Mouse (Mus musculus): ENCODE data around the gene Syne1.

The Syne1 gene

GRCm38 (mm10) chr10:5295291-5295891 lies 255.9 kb downstream of the Syne1 start:
- no peak for DNase-seq (ENCODE audit: low spot score)

- DNase-seq (ENCODE audit: low spot score): no peak
These were observed 261.7 kb downstream of the Syne1 start for GRCm38 (mm10) chr10:5289575-5289909.

DNA sequence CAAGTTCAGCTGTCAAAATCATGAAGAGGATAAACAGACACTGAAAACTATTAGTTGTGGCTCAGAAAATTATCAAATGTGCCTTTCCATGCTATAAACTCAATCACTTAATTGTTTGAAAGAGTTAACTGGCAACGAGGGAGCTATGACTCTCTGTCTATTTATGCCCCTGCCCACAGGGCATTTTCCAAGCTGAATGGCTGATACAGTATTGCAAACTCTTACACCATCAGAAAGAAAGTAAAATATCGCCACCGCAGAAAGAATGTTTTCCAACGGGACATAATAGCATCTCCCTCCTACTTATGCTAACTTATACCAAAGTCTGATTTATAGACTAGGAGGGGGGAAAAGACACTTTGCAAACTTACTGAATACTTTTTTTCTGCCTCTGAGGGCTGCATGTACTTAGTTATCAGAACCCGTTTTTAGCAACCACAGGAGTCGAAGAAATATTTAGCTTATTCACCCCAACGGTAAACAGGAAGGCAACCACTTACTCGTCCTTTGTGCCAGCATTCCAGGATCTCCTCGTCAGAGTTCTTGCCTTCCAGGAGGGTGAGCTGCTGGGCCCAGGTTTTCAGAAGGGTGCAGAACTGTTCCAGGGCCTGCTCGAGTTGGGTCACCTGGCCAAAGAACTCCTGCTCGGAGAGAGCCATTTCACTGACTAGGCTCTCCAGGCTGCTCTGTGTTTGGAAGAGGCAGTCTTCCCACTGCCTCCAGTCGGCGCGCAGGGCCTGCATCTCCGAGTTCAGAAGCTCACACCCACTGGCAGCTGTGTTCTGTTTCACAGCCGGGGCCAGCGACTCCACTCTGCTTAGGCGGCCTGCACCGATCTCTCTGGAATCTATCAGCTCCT lies 262.3 kb downstream of the Syne1 start:
- no peak for DNase-seq (ENCODE audit: low spot score)

GRCm38 (mm10) chr10:5288262-5288661 lies 263.0 kb downstream of the Syne1 start:
- no peak for DNase-seq (ENCODE audit: low spot score)

DNA sequence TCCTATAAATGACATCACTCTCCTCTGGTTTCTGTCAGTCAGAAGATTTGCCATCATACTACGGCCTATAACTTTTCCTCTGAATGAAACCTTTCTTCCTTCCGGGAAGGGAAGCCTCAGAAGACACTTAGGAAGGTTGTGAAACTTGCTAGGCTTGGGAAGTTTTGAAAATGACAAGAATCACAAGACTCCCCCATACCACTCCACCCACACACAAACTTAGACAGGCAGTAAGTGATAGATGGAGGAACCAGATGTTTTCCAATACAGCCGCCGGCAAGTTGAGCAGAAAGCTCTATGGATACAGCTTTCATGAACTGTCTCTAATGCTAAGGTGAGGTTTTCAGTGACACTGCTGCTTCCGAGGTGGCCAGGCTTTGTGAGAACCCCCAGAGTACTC lies 275.5 kb downstream of the Syne1 start:
- no peak for DNase-seq (ENCODE audit: low spot score)

DNA sequence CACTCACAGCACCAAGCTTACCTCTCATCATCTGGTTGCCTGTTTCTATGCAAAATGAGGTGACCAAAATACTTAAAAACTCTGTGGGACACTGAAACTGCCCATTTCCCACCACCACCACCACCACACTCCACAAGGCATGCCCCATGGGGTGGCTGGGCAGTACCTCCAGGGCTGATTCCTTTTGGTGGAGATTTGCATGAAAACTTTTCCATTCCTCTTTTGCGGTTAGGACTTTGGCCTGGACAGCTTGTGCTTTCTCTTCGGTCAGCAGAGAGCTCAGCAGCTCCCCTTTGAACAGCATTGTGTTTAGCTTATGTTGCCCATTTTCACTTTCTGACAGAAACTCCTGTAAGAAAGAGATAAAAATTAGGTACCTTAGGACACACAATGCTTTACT lies 280.6 kb downstream of the Syne1 start:
- DNase-seq (ENCODE audit: low spot score): no peak

GRCm38 (mm10) chr10:5264418-5264817 lies 286.9 kb downstream of the Syne1 start:
- DNase-seq (ENCODE audit: low spot score): no peak

DNA sequence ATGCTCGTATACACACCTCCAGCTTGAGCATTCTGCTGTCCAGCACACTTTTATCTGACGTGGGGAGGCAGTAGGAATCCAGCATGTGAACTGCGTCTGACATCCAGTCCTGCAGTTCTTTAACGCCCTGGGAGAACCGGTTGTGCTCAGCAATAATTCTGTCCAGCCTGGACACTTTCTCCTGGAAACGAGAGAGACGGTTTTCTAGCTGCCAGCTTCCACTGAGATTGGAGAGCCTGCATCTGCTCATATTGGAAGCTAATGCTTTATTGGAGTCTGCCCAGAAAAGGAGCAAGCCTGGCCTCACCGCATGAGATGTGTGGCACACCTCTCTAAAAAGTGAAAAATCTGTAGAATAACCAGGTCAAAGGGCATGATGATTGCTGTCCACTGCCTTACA lies 288.6 kb downstream of the Syne1 start:
- DNase-seq (ENCODE audit: low spot score): no peak

DNA sequence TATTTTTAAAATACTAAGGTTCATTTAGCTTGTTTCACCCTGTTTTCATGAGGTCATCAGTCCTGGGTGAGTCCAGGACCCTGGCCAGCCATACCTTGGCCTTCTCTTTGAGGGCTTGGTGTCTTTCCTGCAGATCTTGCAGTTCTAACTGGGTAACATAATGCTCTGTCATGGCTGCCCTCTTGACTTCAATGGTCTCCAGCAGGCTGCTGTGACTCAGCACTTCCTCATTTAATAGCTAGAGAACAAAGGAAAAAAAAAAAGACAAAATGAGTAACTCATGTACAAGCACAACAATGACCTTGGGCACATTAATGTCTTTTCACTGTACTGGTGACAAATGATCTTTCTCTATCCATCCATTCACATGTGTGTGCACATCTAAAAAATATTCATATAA lies 294.6 kb downstream of the Syne1 start:
- DNase-seq (ENCODE audit: low spot score): no peak

GRCm38 (mm10) chr10:5253752-5254151 lies 297.5 kb downstream of the Syne1 start:
- no peak for DNase-seq (ENCODE audit: low spot score)

DNA sequence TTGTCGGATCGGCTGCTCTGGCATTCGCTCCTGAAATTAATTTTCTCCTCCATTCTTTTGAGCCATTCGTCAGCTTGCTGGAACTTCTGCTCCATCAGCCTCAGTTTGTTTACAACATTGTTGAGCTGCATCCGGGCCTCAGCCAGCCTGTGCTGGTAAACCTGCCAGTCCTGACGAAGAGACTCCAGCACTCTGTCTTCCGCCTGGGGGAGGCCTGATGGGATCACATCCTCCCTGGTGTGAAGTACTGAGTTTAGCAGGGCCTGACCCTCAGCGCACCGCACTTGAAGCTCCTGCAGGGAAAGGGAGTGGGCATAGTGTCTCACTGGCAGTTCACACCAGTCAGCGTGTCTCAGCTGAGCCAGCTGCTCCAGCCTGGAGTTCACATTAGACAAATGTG lies 300.6 kb downstream of the Syne1 start:
- DNase-seq (ENCODE audit: low spot score): no peak

DNA sequence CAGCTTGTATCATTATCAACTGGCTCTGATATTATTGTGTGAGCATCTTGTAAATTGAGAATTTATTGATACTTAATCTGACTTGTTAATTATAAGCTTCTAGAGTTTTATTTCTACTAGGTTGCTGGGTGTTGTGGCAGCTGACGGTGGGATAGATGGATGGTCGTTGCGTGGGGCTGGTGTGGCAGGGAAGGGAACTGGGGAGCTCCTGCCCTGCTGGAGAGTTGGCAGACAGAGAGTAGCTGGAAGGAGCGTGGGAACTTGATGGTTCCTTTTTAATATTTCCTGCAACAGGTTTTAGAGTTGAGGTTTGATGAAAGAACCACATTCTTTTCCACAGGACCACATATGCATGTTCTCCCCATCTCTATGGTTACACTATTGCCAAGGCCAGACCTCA lies 311.6 kb downstream of the Syne1 start:
- no peak for DNase-seq (ENCODE audit: low spot score)

- DNase-seq (ENCODE audit: low spot score): no peak
These were observed 314.4 kb downstream of the Syne1 start for GRCm38 (mm10) chr10:5236926-5237325.

GRCm38 (mm10) chr10:5236171-5236570 lies 315.1 kb downstream of the Syne1 start:
- no peak for DNase-seq (ENCODE audit: low spot score)

- no peak for DNase-seq (ENCODE audit: low spot score)
These were observed 316.4 kb downstream of the Syne1 start for GRCm38 (mm10) chr10:5234721-5235501.

- no peak for DNase-seq (ENCODE audit: low spot score)
These were observed 322.2 kb downstream of the Syne1 start for GRCm38 (mm10) chr10:5229129-5229528.

DNA sequence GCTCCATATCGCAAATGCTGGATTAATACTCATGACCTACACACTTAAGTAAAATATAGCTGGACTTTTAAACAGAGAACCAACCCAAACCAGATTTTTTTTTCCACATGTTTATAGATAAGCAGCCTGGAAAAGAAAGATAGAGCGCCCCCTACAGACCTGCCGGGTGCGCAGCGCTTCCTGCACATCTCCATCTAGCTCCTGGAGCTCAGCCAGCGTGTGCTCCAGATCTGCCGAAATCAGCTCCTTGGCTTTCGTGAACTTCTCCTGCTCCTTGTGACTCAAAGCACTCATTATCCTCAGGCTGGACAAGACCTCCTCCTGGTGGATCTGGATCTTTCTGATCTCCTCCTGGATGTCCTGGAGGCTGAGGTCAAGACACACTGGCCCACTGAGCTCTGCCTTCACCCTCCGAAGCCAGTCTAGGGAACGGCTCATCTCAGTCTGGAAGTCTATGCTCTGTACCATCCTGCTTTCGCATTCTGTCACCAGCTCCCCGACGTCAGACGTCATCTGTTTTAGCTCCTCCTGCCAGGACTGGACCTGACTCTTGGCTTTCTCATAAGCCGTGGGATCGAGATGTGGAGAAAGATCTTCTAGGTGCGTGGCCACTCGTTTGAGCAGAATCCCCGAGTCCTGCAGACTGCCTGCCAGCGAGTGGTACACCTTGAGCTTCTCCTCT lies 323.7 kb downstream of the Syne1 start:
- no peak for DNase-seq (ENCODE audit: low spot score)

- no peak for DNase-seq (ENCODE audit: low spot score)
These were observed 335.3 kb downstream of the Syne1 start for GRCm38 (mm10) chr10:5215943-5216342.

- DNase-seq (ENCODE audit: low spot score): no peak
These were observed 343.2 kb downstream of the Syne1 start for GRCm38 (mm10) chr10:5207905-5208641.

DNA sequence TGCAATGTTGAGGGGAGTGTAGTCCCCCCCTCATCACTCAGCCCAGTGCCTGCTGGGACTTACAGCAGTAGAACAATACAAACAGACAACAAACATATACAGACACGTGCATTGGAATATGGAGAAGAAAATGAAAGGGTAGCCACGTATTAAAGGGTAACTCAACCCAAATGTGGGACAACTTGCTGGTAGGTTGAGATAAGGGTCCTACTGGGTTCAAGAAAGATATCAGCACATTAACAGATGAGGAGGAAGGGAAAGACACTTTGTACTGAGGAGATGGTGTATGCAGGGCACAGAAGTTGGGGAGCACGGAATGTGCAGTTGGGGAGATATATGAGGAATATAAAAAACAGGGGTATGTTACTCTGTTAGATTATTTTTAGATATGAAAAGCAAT lies 345.3 kb downstream of the Syne1 start:
- DNase-seq (ENCODE audit: low spot score): no peak

DNA sequence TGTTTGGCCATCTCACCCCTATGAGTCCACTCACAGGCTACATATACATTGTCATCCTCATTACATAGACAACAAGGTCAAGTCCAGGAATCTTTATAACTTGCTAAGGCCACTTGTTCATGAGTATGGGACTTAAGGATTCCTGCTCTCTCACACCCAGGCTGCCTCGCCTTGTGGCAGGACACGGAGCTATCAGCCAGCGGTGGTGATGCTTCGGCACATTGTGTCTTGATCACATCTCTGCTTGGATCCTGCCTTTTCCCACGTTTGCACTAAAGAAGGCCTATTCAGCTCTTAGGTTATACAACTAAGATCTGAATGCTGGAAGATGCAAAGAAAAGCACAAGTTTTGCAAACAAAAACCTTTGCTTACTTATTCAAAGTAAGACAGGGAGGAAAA lies 345.7 kb downstream of the Syne1 start:
- no peak for DNase-seq (ENCODE audit: low spot score)

DNA sequence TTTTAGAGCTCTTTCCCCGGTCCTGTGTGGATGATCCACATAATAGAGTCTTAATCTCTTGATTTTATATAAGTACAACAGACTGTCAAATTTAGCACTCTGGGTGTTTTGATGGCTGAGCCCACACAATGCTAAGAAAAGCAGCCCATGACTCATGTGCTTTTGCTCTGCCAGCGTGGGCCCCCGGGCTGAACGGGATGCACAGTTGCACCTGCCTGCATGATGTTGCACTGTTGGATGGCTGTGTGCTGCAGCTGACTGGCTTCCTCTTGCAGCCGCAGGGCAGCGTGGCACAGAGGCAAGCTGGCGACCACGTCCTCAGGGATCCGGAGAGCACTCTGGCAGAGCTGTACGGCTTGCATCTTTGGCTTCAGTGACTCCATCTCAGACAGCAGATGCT lies 347.4 kb downstream of the Syne1 start:
- no peak for DNase-seq (ENCODE audit: low spot score)
